Mouse (Mus musculus) urinary bladder, postnatal 36 days (tissue): ENCODE measurements around the gene Mier1.
"Not testable (repeated sequence)": the region's sequence is repeated elsewhere in the genome, so short reads cannot be mapped to it uniquely, and the experiment has no call there.

Experiments used
- DNase-seq, 2 experiments: peaks; one replicate each; pipeline ENCODE4 v3.0.0; 2022; ENCODE audit warnings: low spot score in 2 of 2, mixed read lengths in 1 of 2

Mier1 gene

GRCm38 (mm10) chr4:103166198-103166597 is 52.0 kb downstream of the Mier1 start:
- not testable (repeated sequence) for DNase-seq

- DNase-seq, result no peak
Observed at GRCm38 (mm10) chr4:103171256-103171655, 57.1 kb downstream of the Mier1 start.

- DNase-seq, result no peak
Observed at GRCm38 (mm10) chr4:103173507-103173906, 59.3 kb downstream of the Mier1 start.

GRCm38 (mm10) chr4:103174001-103174400 is 59.8 kb downstream of the Mier1 start:
- no peak for DNase-seq

- DNase-seq, result no peak
Observed at GRCm38 (mm10) chr4:103177681-103178080, 63.5 kb downstream of the Mier1 start.

GRCm38 (mm10) chr4:103178635-103179318 is 64.6 kb downstream of the Mier1 start:
- no peak for DNase-seq

GRCm38 (mm10) chr4:103179581-103179980 is 65.4 kb downstream of the Mier1 start:
- DNase-seq, result no peak

- DNase-seq, result no peak
Observed at GRCm38 (mm10) chr4:103180300-103180888, 66.2 kb downstream of the Mier1 start.

GRCm38 (mm10) chr4:103188786-103189640 is 74.8 kb downstream of the Mier1 start:
- no peak for DNase-seq

GRCm38 (mm10) chr4:103192421-103192820 is 78.2 kb downstream of the Mier1 start:
- DNase-seq, result no peak

- DNase-seq, result no peak
Observed at GRCm38 (mm10) chr4:103197401-103197800, 83.2 kb downstream of the Mier1 start.

- no peak for DNase-seq
Observed at GRCm38 (mm10) chr4:103199086-103199485, 84.9 kb downstream of the Mier1 start.

GRCm38 (mm10) chr4:103200046-103200445 is 85.9 kb downstream of the Mier1 start:
- DNase-seq, result no peak

- no peak for DNase-seq
Observed at GRCm38 (mm10) chr4:103203646-103204045, 89.5 kb downstream of the Mier1 start.

GRCm38 (mm10) chr4:103208553-103208952 is 94.4 kb downstream of the Mier1 start:
- no peak for DNase-seq

GRCm38 (mm10) chr4:103213859-103214497 is 99.8 kb downstream of the Mier1 start:
- DNase-seq, result no peak

GRCm38 (mm10) chr4:103214498-103214924 is 100.3 kb downstream of the Mier1 start:
- DNase-seq, result peak; percentile 49 to 62
